Mouse (Mus musculus) neural tube, embryonic 14.5 days (tissue): ENCODE data around the gene Gm7324. TPM values are rescaled to one million over a fixed set of nuclear protein-coding genes. Genes with fewer than 3 reads are reported as not detected.
"Not testable (repeated sequence)": the region's sequence is repeated elsewhere in the genome, so short reads cannot be mapped to it uniquely, and the experiment has no call there.

Experiments used
- ATAC-seq: fragments of 200-750 bp; cut with Nextera tagmentation; 2 replicates; pipeline ENCODE4 v1.8.0; 2017; ENCODE audit warnings: low read depth, mild to moderate bottlenecking, moderate TSS enrichment, moderate library complexity
- H3K27ac ChIP-seq: fragments of 300-500 bp; sonication (generic); 2 replicates; pipeline ENCODE4 v1.5.1; 2014; ENCODE audit warnings: low read depth, mild to moderate bottlenecking, control low read depth, low read length, moderate library complexity, mixed read lengths
- H3K27me3 ChIP-seq: fragments of 300-500 bp; sonication (generic); 2 replicates; pipeline ENCODE4 v1.6.1; 2014; ENCODE audit warnings: low read length; ENCODE audit not compliant: control insufficient read depth, insufficient read depth
- H3K36me3 ChIP-seq: fragments of 300-500 bp; sonication (generic); 2 replicates; pipeline ENCODE4 v1.6.1; 2014; ENCODE audit warnings: low read length, mixed read lengths; ENCODE audit not compliant: control insufficient read depth, insufficient read depth
- H3K4me1 ChIP-seq: fragments of 300-500 bp; sonication (generic); 2 replicates; pipeline ENCODE4 v1.6.1; 2014; ENCODE audit warnings: low read length; ENCODE audit not compliant: control insufficient read depth, insufficient read depth
- H3K4me2 ChIP-seq: fragments of 300-500 bp; sonication (generic); 2 replicates; pipeline ENCODE4 v1.6.1; 2014; ENCODE audit warnings: mild to moderate bottlenecking, low read depth, low read length, control low read depth
- H3K4me3 ChIP-seq: fragments of 300-500 bp; sonication (generic); 2 replicates; pipeline ENCODE4 v1.5.1; 2014; ENCODE audit warnings: low read depth, low read length, control low read depth, mixed read lengths
- H3K9ac ChIP-seq: fragments of 300-500 bp; sonication (generic); replicated peaks from 2 replicates; pipeline ENCODE4 v1.6.1; 2014; ENCODE audit warnings: low read depth, mild to moderate bottlenecking, control low read depth, low read length, mixed read lengths
- H3K9me3 ChIP-seq: fragments of 300-500 bp; sonication (generic); 2 replicates; pipeline ENCODE4 v1.6.1; 2016; ENCODE audit warnings: low read length; ENCODE audit not compliant: control insufficient read depth
- WGBS: fragments of 180-500 bp; shearing (Covaris S2); extraction: QIAGEN DNeasy Blood & Tissue Kit; methylation state at CpG from one replicate; pipeline ENCODE4 v1.1.7; 2014; 5-methylcytosine and 5-hydroxymethylcytosine counted together
- polyA plus RNA-seq: library from polyadenylated mRNA; unstranded; fragments of >200 nt; fragmentation: Nextera tagmentation; extraction: Ambion mirVana; gene quantifications from 2 replicates; pipeline ENCODE4 v1.2.1, GENCODE M21; 2014

Gm7324 gene
- polyA plus RNA-seq, result 0.50 and 1.1 TPM in 2 replicates

- H3K9me3 ChIP-seq, ATAC-seq, H3K36me3 ChIP-seq, H3K27me3 ChIP-seq, H3K27ac ChIP-seq, H3K9ac ChIP-seq, H3K4me3 ChIP-seq, H3K4me2 ChIP-seq, H3K4me1 ChIP-seq: not testable (repeated sequence)
- 94% methylated on average over 4 of the region's 4 CpGs for WGBS
Observed at GRCm38 (mm10) chr14:43697621-43698020, at the start of gene Gm7324. Gene Gm7324, plus strand, starts transcription at chr14:43697828.

GRCm38 (mm10) chr14:43677099-43677498, 20.5 kb upstream of the Gm7324 start, which contains the start of gene Gm8165:
Gene Gm8165, minus strand, starts transcription at chr14:43677199.
- H3K9ac ChIP-seq, H3K4me1 ChIP-seq, H3K36me3 ChIP-seq, ATAC-seq, H3K27me3 ChIP-seq, H3K4me2 ChIP-seq, H3K4me3 ChIP-seq, H3K9me3 ChIP-seq, H3K27ac ChIP-seq: not testable (repeated sequence)
- WGBS, result no CpG with 5 or more reads among the region's 2 CpGs

GRCm38 (mm10) chr14:43727385-43727784, 29.8 kb downstream of the Gm7324 start, which contains the start of gene Gm16506:
Gene Gm16506, minus strand, starts transcription at chr14:43727485.
- not testable (repeated sequence) for H3K27ac ChIP-seq, H3K9me3 ChIP-seq, ATAC-seq, H3K36me3 ChIP-seq, H3K4me3 ChIP-seq, H3K4me1 ChIP-seq, H3K9ac ChIP-seq, H3K27me3 ChIP-seq, H3K4me2 ChIP-seq
- WGBS, result 100% methylated on average over 1 of the region's 3 CpGs

- not testable (repeated sequence) for H3K9me3 ChIP-seq, H3K4me3 ChIP-seq, H3K27ac ChIP-seq, H3K27me3 ChIP-seq, H3K4me2 ChIP-seq, ATAC-seq, H3K36me3 ChIP-seq, H3K4me1 ChIP-seq, H3K9ac ChIP-seq
- 89% methylated on average over 4 of the region's 4 CpGs for WGBS
Observed at GRCm38 (mm10) chr14:43747566-43747965, 49.9 kb downstream of the Gm7324 start, which contains the start of gene Gm6526. Gene Gm6526, plus strand, starts transcription at chr14:43747866.

Other genes with a start within 250 kb of the Gm7324 start
- not detected in 2 replicates for gene Gm5799, start 154.3 kb upstream of the Gm7324 start, polyA plus RNA-seq
- not detected in 2 replicates for gene Gm17654, start 118.7 kb upstream of the Gm7324 start, polyA plus RNA-seq
- gene Gm10375, start 89.8 kb upstream of the Gm7324 start, polyA plus RNA-seq, result not detected in 2 replicates
- gene Gm8165, start 20.6 kb upstream of the Gm7324 start, polyA plus RNA-seq, result not detected in 2 replicates
- not detected in 2 replicates for gene Gm16506, start 29.7 kb downstream of the Gm7324 start, polyA plus RNA-seq
- gene Gm6526, start 50.0 kb downstream of the Gm7324 start, polyA plus RNA-seq, result not detected in 2 replicates
- gene Gm8180, start 86.9 kb downstream of the Gm7324 start, polyA plus RNA-seq, result not detected in 2 replicates
- gene Ear1, start 177.7 kb downstream of the Gm7324 start, polyA plus RNA-seq, result not detected in 2 replicates
- not detected in 2 replicates for gene Ear10, start 225.7 kb downstream of the Gm7324 start, polyA plus RNA-seq
- gene Gm8113, start 227.6 kb downstream of the Gm7324 start, polyA plus RNA-seq, result 7.5 and 7.9 TPM in 2 replicates